Mouse (Mus musculus): ENCODE results near the gene Mpp3.
A peak's percentile ranks its signal among the peaks of the same experiment; 100 is the strongest.

Mpp3 gene

DNA sequence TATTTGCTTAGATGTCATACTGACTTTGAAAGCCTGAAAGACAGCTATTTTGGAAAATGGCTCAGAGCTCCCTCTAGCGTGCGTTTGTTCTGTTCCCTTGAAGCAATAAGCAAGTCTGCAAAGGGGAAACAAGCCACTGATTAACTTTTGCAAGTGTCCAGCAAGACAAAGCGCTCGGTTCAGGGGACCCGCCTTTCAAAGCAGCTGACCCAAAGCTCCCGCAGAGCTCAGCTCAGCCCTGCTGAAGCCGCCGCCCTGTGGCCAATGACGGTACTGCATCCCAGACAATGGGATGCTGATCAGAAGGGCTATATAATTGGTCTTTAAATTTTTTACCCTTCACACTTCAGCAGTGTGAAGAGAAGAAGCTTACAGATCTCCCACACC lies 11.9 kb upstream of the Mpp3 start:
- DNase-seq (ENCODE audit: low read depth in 2 of 2, low spot score in 2 of 2) = peak; percentile 18 to 40

DNA sequence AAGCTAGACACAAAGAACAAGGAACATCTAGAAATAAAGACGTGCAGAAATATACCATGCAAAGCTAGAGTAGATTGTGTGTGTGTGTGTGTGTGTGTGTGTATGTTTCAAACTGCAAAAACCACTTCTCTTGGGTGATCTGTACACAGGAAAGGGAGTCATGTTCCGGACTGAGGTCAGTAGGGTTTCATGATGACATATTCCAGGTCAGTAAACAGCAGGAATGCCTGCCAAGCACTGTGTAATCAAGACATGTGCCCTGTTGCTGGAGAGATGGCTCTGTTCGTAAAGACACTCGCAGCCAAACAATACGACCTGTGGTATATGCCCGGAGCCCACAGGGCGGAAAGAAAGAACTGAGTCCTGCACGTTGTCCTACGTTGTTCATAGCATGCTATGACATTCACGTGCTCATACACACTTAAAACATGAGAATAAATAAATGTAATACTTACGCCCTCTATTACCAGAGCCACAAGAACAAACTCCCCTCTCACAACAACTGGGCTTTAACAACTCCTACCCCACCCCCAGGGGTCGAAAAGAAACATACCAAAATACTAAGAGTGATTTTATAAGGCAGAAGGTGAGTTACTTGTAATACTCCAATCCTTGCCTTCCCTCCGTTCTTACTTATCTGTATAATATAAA lies 11.4 kb upstream of the Mpp3 start:
- DNase-seq (ENCODE audit: low read depth in 2 of 2, low spot score in 2 of 2) = no peak

GRCm38 (mm10) chr11:102037789-102038188 lies 9.5 kb upstream of the Mpp3 start:
- no peak for DNase-seq (ENCODE audit: low read depth in 2 of 2, low spot score in 2 of 2)

DNA sequence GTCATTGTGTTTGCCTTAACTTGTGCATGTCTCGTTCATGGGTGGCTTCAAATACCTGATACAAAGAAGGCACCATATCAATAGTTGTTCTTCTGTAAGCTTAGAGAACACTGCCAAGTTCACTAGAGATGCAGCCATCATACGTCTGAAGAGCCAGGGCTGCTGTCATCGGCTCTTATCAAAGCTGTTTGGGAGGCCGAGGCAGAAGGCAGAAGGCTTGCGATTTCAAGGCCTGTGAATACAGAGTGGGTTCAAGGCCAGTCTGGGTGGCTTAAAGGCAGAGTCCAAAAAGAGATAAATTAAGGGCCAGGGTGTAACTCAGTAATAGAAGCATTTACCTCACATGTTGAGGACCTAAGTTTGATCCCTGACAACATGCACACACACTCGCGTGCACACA lies 8.1 kb upstream of the Mpp3 start:
- no peak for DNase-seq (ENCODE audit: low read depth in 2 of 2, low spot score in 2 of 2)

DNA sequence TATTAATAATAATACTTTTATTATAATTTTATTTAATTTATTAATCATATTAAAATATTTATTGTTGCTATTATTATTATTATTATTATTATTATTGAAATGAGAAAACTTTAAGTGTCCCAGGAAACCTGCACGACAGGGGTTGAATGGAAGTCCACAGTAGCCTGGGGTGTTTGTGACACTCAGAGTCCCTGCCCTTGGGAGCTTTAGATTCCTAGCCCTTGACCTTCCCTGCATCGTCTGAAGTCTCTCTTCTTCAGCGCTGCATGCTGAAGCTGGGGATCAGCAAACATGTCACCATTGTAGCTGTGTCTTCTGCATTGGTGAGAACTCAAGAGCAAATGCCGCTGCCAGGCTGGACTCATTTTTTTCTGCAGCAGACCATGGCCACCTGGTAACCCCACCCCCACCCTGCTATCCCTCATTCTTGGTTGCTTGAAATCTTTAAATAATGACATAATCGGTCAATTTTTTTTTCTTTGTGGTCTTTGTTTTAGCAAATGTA lies 7.2 kb upstream of the Mpp3 start:
- DNase-seq (ENCODE audit: low read depth in 2 of 2, low spot score in 2 of 2) = no peak

DNA sequence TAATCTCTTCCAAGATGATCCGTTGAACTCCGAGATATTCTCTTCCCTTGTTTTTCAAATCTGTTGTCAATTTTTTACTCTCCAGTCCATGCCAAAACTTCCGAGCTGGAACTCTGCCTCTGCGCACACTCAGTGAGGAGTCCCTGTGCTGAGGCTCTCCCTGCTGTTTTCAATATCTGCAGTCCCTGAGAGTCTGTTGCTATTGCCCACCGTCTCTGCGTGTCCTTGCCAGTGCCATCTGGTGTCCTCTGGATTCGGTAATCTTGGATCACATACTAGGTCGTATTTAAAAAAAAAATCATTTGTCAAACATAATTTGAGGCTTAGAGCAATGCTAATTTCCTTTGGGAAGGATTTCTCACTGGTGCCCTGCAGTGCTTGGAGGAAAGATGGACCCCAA lies 6.6 kb upstream of the Mpp3 start:
- no peak for DNase-seq (ENCODE audit: low read depth in 2 of 2, low spot score in 2 of 2)

DNA sequence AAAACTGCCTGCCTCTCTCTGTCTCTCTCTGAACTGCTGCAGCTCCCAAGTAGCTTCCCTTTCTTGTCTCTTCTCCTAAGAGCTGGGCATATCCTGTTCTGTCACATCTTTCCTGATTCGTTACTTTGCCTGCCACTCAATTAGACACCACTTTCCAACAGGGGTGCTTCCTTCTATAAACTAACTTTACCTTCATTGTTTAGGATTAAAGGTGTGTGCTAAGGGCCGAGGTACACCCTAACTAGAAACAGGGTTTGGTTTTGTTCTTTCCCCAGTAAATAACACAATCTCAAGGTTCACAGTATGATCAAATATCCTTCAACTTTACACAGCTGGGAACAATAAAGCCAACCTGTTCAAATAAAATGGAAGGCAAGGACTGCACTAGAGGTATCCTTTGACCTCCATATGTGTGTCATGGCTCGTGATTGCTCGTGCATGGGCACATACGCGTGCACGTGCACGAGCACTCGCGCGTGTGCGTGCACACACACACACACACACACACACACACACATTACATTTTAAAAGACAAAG lies 4.9 kb upstream of the Mpp3 start:
- no peak for DNase-seq (ENCODE audit: low read depth in 2 of 2, low spot score in 2 of 2)

DNA sequence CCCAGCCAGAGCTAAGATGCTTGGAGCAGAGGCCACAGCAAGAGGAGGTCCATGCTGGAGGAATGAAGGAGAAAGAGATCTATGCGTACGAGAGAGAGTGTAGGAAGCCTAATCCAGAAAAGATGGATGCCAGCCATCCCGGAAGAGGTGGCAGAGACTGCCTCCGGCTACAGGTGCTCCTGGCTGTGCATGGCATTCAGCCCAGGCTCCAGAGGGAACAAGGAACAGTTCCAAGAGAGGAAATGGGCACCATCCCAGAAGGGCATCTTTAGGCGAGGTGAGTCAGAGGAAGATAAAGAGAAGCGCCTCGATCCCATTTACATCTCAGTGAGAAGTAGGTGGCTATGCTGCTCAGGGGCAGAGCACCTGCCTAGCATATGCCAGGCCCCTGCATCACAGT lies 2.9 kb upstream of the Mpp3 start:
- DNase-seq (ENCODE audit: low read depth in 2 of 2, low spot score in 2 of 2) = no peak

DNA sequence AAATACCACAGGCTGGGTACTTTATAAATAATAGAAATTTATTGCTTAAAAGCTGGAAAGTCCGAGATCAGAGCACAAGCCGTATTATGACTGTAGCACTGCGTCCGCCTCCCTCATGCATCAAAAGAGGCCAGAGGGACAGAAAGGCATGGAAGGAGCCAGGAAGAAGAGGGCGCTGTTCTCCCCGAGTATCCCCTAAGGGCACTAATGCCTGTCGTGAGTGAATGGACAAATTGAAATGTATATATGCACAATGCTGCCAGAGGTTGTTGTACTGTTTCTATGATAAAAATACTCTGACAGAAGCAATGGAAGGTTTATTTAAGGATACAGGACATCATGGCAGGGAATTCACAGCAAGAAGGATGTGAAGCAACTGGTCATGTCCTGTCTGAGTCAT lies 1.7 kb upstream of the Mpp3 start:
- no peak for DNase-seq (ENCODE audit: low read depth in 2 of 2, low spot score in 2 of 2)

GRCm38 (mm10) chr11:102029304-102029703 lies 1.0 kb upstream of the Mpp3 start:
- DNase-seq (ENCODE audit: low read depth in 2 of 2, low spot score in 2 of 2) = no peak

GRCm38 (mm10) chr11:102027361-102028017 lies 772 bp downstream of the Mpp3 start:
- DNase-seq (ENCODE audit: low read depth in 2 of 2, low spot score in 2 of 2) = no peak

DNA sequence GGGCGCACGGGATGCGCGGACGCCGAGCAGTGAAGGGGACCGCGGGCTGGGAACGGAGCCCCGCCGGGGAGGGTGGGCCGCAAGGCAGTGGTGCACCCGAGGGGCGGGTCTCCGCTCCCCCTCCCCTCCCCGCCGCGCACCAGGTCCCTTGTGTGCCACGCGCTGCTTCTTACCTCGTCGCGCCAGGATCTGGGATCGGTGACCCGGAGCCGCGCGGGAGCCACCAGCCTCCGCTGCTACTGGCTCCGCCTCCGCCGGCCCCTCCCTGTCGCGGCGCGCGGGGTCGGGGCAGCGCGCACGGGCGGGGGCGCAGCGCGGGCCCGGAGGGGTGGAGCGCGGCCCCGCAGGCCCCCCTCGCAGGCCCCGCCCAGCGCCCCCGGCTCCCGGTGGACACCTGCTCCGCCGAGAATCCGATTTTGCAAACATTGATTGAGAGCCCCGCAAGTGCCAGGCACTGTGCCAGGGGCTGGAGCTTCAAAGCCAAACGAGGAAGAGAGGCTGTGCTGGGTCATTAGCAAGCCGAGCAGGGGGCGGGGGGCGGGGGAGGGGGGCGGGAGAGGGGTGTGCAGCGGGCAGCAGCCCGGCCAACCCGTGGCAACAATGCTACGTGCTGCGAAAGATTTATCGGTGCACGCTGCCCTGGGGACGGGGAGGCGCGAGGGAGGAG lies 1.4 kb downstream of the Mpp3 start:
- DNase-seq (ENCODE audit: low read depth in 2 of 2, low spot score in 2 of 2) = no peak

GRCm38 (mm10) chr11:102025991-102026660 lies 2.1 kb downstream of the Mpp3 start:
- DNase-seq (ENCODE audit: low read depth in 2 of 2, low spot score in 2 of 2) = no peak

DNA sequence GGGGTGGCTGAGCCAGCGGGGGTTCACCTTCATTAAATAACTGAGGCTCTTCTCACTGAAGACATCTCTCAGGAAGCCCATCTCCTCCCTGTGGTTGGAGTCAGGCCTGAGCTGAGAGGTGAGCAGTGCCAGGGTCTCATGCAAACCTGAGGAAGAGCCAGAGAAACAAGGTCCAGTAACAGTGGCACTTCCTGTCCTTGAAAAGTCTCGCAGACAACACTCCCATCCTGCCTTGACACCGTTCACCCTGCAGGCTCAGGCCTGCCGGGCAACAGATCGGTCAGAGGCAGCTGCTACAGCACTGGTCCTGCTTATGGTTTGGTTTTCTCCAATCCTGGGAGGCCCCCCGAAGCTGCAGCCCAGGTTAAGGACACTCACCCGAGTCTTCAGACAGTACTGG lies 2.9 kb downstream of the Mpp3 start:
- no peak for DNase-seq (ENCODE audit: low read depth in 2 of 2, low spot score in 2 of 2)

DNA sequence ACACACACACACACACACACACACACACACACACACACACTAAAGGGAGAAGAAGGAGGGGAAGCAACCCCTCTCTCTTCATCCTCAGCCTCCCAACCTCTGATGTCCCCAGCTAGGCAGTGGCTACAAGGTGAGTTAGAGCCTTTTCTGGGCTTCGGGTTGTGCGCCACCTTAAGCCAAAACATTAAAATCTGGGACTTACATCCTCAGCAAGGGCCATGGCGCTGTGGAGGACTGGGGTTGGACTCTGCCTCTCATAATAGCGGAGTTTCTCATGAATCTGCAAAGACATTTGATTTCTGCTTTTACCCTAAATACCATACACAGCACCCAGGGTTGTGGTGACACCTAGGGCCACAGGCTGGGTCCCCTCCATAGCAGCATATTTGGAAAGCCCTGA lies 3.4 kb downstream of the Mpp3 start:
- no peak for DNase-seq (ENCODE audit: low read depth in 2 of 2, low spot score in 2 of 2)

- no peak for DNase-seq (ENCODE audit: low read depth in 2 of 2, low spot score in 2 of 2)
Observed at GRCm38 (mm10) chr11:102024084-102024758, 4.0 kb downstream of the Mpp3 start.

- no peak for DNase-seq (ENCODE audit: low read depth in 2 of 2, low spot score in 2 of 2)
Observed at GRCm38 (mm10) chr11:102023406-102023805, 4.9 kb downstream of the Mpp3 start.

- DNase-seq (ENCODE audit: low read depth in 2 of 2, low spot score in 2 of 2) = no peak
Observed at GRCm38 (mm10) chr11:102021196-102021595, 7.1 kb downstream of the Mpp3 start.

- DNase-seq (ENCODE audit: low read depth in 2 of 2, low spot score in 2 of 2) = no peak
Observed at GRCm38 (mm10) chr11:102019736-102020135, 8.5 kb downstream of the Mpp3 start.

DNA sequence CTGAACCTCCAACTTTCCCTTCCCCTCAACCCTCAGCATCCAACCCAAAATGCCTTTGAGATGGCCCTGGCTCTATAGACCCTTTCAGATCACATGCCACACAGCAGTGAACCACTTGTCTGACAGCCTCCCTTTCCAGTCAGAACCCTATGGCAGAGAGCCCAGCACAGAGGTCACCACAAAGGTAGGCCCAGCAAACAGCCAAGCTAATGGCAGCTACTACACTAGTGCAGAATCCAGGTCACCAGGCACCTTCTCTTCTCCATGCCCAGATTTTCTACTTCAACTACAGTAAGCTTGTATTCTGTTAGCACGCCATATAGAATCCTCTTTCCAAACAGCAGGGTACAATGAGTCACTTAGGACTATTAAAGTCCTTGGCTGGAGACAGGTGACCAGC lies 12.1 kb downstream of the Mpp3 start:
- no peak for DNase-seq (ENCODE audit: low read depth in 2 of 2, low spot score in 2 of 2)

GRCm38 (mm10) chr11:102015472-102015871 lies 12.8 kb downstream of the Mpp3 start:
- DNase-seq (ENCODE audit: low read depth in 2 of 2, low spot score in 2 of 2) = no peak
